Mouse (Mus musculus) bone marrow, adult 2 months (tissue): ENCODE data around the gene Aspm. TPM values are rescaled to one million over a fixed set of nuclear protein-coding genes. Genes with fewer than 3 reads are reported as not detected.

ENCODE experiments used
- H3K27ac ChIP-seq: fragments of 200-500 bp; 2 replicates; pipeline ENCODE4 v1.5.1; 2012; ENCODE audit warnings: low read depth, mild to moderate bottlenecking, control low read depth, inconsistent platforms, low read length; ENCODE audit not compliant: control insufficient read depth, poor library complexity, insufficient read depth
- H3K4me1 ChIP-seq: fragments of 200-500 bp; 2 replicates; pipeline ENCODE4 v1.6.1; 2011; ENCODE audit warnings: low read length; ENCODE audit not compliant: control insufficient read depth, insufficient read depth
- H3K4me3 ChIP-seq: fragments of 200-500 bp; replicated peaks from 2 replicates; pipeline ENCODE3; 2011; ENCODE audit warnings: mild to moderate bottlenecking, low read depth, low read length, control low read depth; ENCODE audit not compliant: control insufficient read depth
- CTCF ChIP-seq: fragments of 200-500 bp; IDR thresholded peaks from 2 replicates; pipeline ENCODE4 v1.5.1; 2011; ENCODE audit warnings: low read length, control low read depth; ENCODE audit not compliant: control insufficient read depth, insufficient read depth
- POLR2A ChIP-seq: fragments of 200-500 bp; IDR thresholded peaks from 2 replicates; pipeline ENCODE4 v1.6.1; 2011; ENCODE audit warnings: low read depth, mild to moderate bottlenecking, control low read depth, low read length, borderline replicate concordance; ENCODE audit not compliant: control insufficient read depth
- WGBS: fragments of 180-500 bp; shearing (Covaris S2); methylation state at CpG from one replicate; pipeline ENCODE4 v1.1.7; 2018; 5-methylcytosine and 5-hydroxymethylcytosine counted together
- polyA plus RNA-seq: library from polyadenylated mRNA; stranded (reverse); fragments of >200 nt; gene quantifications from 2 replicates; pipeline ENCODE4 v1.2.4, GENCODE M21; 2011; ENCODE audit warnings: low replicate concordance; ENCODE audit not compliant: missing spikeins, insufficient read depth, insufficient read length

The Aspm gene
- polyA plus RNA-seq, 1 experiment: 18.4 TPM

GRCm38 (mm10) chr1:139481146-139481545 is 26.6 kb downstream of the Aspm start:
- TF ChIP-seq CTCF (no peak), POLR2A (no peak)
- WGBS: 94% methylated on average over 4 of the region's 4 CpGs
- H3K4me3 ChIP-seq: no peak overlapping the region
- no peak overlapping the region for H3K27ac ChIP-seq
- H3K4me1 ChIP-seq: no peaks in the 10 kb centered on the region

GRCm38 (mm10) chr1:139494630-139495029 is 40.1 kb downstream of the Aspm start:
- TF ChIP-seq CTCF (no peak), POLR2A (no peak)
- 89% methylated on average over 3 of the region's 3 CpGs for WGBS
- no peaks in the 10 kb centered on the region for H3K4me1 ChIP-seq
- no peak overlapping the region for H3K27ac ChIP-seq
- no peak overlapping the region for H3K4me3 ChIP-seq

GRCm38 (mm10) chr1:139495408-139495807 is 40.8 kb downstream of the Aspm start:
- WGBS: 94% methylated on average over 2 of the region's 2 CpGs
- no peak overlapping the region for H3K27ac ChIP-seq
- H3K4me3 ChIP-seq: no peak overlapping the region
- TF ChIP-seq POLR2A (no peak), CTCF (no peak)
- H3K4me1 ChIP-seq: no peaks in the 10 kb centered on the region

GRCm38 (mm10) chr1:139496212-139496611 is 41.6 kb downstream of the Aspm start:
- Histone ChIP-seq H3K27ac (no peak overlapping the region), H3K4me3 (no peak overlapping the region), H3K4me1 (no peaks in the 10 kb centered on the region)
- 92% methylated on average over 3 of the region's 3 CpGs for WGBS
- no peak for TF ChIP-seq POLR2A

GRCm38 (mm10) chr1:139499751-139500150 is 45.2 kb downstream of the Aspm start:
- no peak overlapping the region for H3K27ac ChIP-seq
- H3K4me1 ChIP-seq: no peaks in the 10 kb centered on the region
- H3K4me3 ChIP-seq: no peak overlapping the region
- TF ChIP-seq POLR2A: no peak
- TF ChIP-seq CTCF: no peak

- no peaks in the 10 kb centered on the region for H3K4me1 ChIP-seq
- no peak within 1 kb of the TSS for H3K27ac ChIP-seq
- no peak within 1 kb of the TSS for H3K4me3 ChIP-seq
- TF ChIP-seq CTCF: no peak
- no peak for TF ChIP-seq POLR2A
- WGBS: 84% methylated on average over 3 of the region's 3 CpGs
Observed at GRCm38 (mm10) chr1:139501258-139501752, 46.7 kb downstream of the Aspm start, which contains the start of gene F13b. Gene F13b, plus strand, starts transcription at chr1:139501702.

GRCm38 (mm10) chr1:139514556-139514955 is 60.0 kb downstream of the Aspm start:
- Histone ChIP-seq H3K27ac (no peak overlapping the region), H3K4me1 (no peaks in the 10 kb centered on the region), H3K4me3 (no peak overlapping the region)
- TF ChIP-seq CTCF (no peak), POLR2A (no peak)
- 85% methylated on average over 12 of the region's 12 CpGs for WGBS

Other genes starting within 250 kb of the Aspm start
- gene Crb1, start 77.7 kb upstream of the Aspm start, polyA plus RNA-seq: not detected in 2 replicates
- 1.8 and 4.0 TPM in 2 replicates for gene Zbtb41, start 32.5 kb upstream of the Aspm start, polyA plus RNA-seq
- not detected in 2 replicates for gene F13b, start 46.9 kb downstream of the Aspm start, polyA plus RNA-seq
- not detected in 2 replicates for gene Cfhr1, start 105.5 kb downstream of the Aspm start, polyA plus RNA-seq